Comparison of ENCODE assay signal across 21 mouse cellular contexts in genomic region chr5:21934811-21935396, GRCm38 (mm10).
DNase-seq lines count a peak whose midpoint lies in the region; ATAC-seq and TF ChIP-seq lines count a peak whose summit lies in the region.
"Had no signal": no experiment of that assay in that cellular context is flagged by ENCODE, and none has a peak within 500 bp of the region (broad histone marks: within the 10 kb centered on the region; RNA-seq: fewer than 3 reads in every experiment).

No protein-coding gene starts in this region.

- ATAC-seq in forebrain, postnatal 0 days = peak; percentile 12; the same call in 1 of the 2 replicates
- ATAC-seq in forebrain, embryonic 11.5 days (replicated peaks; ENCODE audit: low FRiP score) = no peak
- peak; percentile 82 for ATAC-seq in midbrain, embryonic 15.5 days (replicated peaks)
- ATAC-seq in midbrain, postnatal 0 days (ENCODE audit: low FRiP score) = no peak
- peak; percentile 61 for ATAC-seq in neural tube, embryonic 14.5 days (ENCODE audit: low read depth)
- ATAC-seq: intestine, postnatal 0 days; liver, postnatal 0 days; lung, postnatal 0 days had no signal

- H3K4me2 ChIP-seq in forebrain, postnatal 0 days (ENCODE audit: low read depth) = no peak overlapping the region
- H3K4me2 ChIP-seq in forebrain, embryonic 11.5 days (ENCODE audit: low read depth, low read length, severe bottlenecking) = no peak overlapping the region
- no peak overlapping the region for H3K4me2 ChIP-seq in midbrain, embryonic 15.5 days
- H3K4me2 ChIP-seq in midbrain, postnatal 0 days (ENCODE audit: low read depth, low read length, poor library complexity, severe bottlenecking) = no peak overlapping the region
- H3K4me2 ChIP-seq in neural tube, embryonic 14.5 days (ENCODE audit: low read depth, low read length) = no peak overlapping the region
- H3K4me2 ChIP-seq: heart, embryonic 12.5 days; limb, embryonic 12.5 days; liver, embryonic 11.5 days; midbrain, embryonic 12.5 days had no signal

- H3K4me3 ChIP-seq in forebrain, postnatal 0 days (ENCODE audit: low read depth, low read length) = no peak overlapping the region
- no peak overlapping the region for H3K4me3 ChIP-seq in forebrain, embryonic 11.5 days (ENCODE audit: low read depth, low read length)
- H3K4me3 ChIP-seq in midbrain, embryonic 15.5 days = no peak overlapping the region
- no peak overlapping the region for H3K4me3 ChIP-seq in midbrain, postnatal 0 days (ENCODE audit: low read depth, low read length)
- no peak overlapping the region for H3K4me3 ChIP-seq in neural tube, embryonic 14.5 days (ENCODE audit: low read depth, low read length)
- H3K4me3 ChIP-seq: heart, embryonic 12.5 days; layer of hippocampus, adult 2 months; limb, embryonic 12.5 days; midbrain, embryonic 12.5 days had no signal

- H3K4me1 ChIP-seq in forebrain, postnatal 0 days (ENCODE audit: insufficient read depth) = no peaks in the 10 kb centered on the region
- H3K4me1 ChIP-seq in forebrain, embryonic 11.5 days (replicated peaks; ENCODE audit: control insufficient read depth, insufficient read depth, low read length) = no peaks in the 10 kb centered on the region
- peaks cover 6% of the 10 kb centered on the region; the same call in 1 of the 2 replicates for H3K4me1 ChIP-seq in midbrain, embryonic 15.5 days
- no peaks in the 10 kb centered on the region for H3K4me1 ChIP-seq in midbrain, postnatal 0 days (ENCODE audit: insufficient read depth, low read length)
- peaks cover 16% of the 10 kb centered on the region; the same call in 1 of the 2 replicates for H3K4me1 ChIP-seq in neural tube, embryonic 14.5 days (ENCODE audit: control insufficient read depth, insufficient read depth, low read length)
- H3K4me1 ChIP-seq: heart, embryonic 12.5 days had no signal

- H3K9me3 ChIP-seq in forebrain, postnatal 0 days (ENCODE audit: low read length) = no peaks in the 10 kb centered on the region
- no peaks in the 10 kb centered on the region for H3K9me3 ChIP-seq in forebrain, embryonic 11.5 days (ENCODE audit: control insufficient read depth, low read length)
- H3K9me3 ChIP-seq in midbrain, embryonic 15.5 days = no peaks in the 10 kb centered on the region
- H3K9me3 ChIP-seq in midbrain, postnatal 0 days (ENCODE audit: low read length) = no peaks in the 10 kb centered on the region
- H3K9me3 ChIP-seq in neural tube, embryonic 14.5 days (ENCODE audit: control insufficient read depth, low read length) = no peaks in the 10 kb centered on the region
- H3K9me3 ChIP-seq: heart, embryonic 12.5 days; limb, embryonic 12.5 days; midbrain, embryonic 12.5 days had no signal

- WGBS in forebrain, postnatal 0 days = 51% methylated on average over 13 of the region's 13 CpGs
- 71% methylated on average over 13 of the region's 13 CpGs for WGBS in forebrain, embryonic 11.5 days
- WGBS in midbrain, embryonic 15.5 days = 61% methylated on average over 13 of the region's 13 CpGs
- 64% methylated on average over 13 of the region's 13 CpGs for WGBS in midbrain, postnatal 0 days
- 34% methylated on average over 13 of the region's 13 CpGs for WGBS in neural tube, embryonic 14.5 days

- TF ChIP-seq CTCF in forebrain, postnatal 0 days (IDR thresholded peaks at IDR 0.05; ENCODE audit: low read depth) = no peak
- TF ChIP-seq CTCF in midbrain, postnatal 0 days (IDR thresholded peaks at IDR 0.05) = no peak; the same call in 1 of the 2 replicates

- H3K27ac ChIP-seq in forebrain, postnatal 0 days (ENCODE audit: low read depth, low read length) = no peak overlapping the region
- H3K27ac ChIP-seq in forebrain, embryonic 11.5 days (ENCODE audit: low read depth, low read length) = no peak overlapping the region
- H3K27ac ChIP-seq in midbrain, embryonic 15.5 days = no peak overlapping the region
- no peak overlapping the region for H3K27ac ChIP-seq in midbrain, postnatal 0 days (ENCODE audit: low read depth, low read length)
- H3K27ac ChIP-seq in neural tube, embryonic 14.5 days (ENCODE audit: low read depth, low read length) = no peak overlapping the region
- H3K27ac ChIP-seq: layer of hippocampus, adult 2 months; limb, embryonic 12.5 days; midbrain, embryonic 12.5 days had no signal

- H3K27me3 ChIP-seq in forebrain, postnatal 0 days (ENCODE audit: insufficient read depth, low read length) = 0 out of 2 replicates have a peak, but pooled peaks cover 3% of the 10 kb centered on the region
- H3K27me3 ChIP-seq in forebrain, embryonic 11.5 days (ENCODE audit: control insufficient read depth, insufficient read depth, low read length) = no peaks in the 10 kb centered on the region
- H3K27me3 ChIP-seq in midbrain, embryonic 15.5 days (replicated peaks) = no peaks in the 10 kb centered on the region
- no peaks in the 10 kb centered on the region for H3K27me3 ChIP-seq in midbrain, postnatal 0 days (ENCODE audit: insufficient read depth, low read length)
- H3K27me3 ChIP-seq in neural tube, embryonic 14.5 days (ENCODE audit: control insufficient read depth, insufficient read depth, low read length) = no peaks in the 10 kb centered on the region
- H3K27me3 ChIP-seq: heart, embryonic 12.5 days; limb, embryonic 12.5 days; midbrain, embryonic 12.5 days had no signal

- no peaks in the 10 kb centered on the region for H3K36me3 ChIP-seq in forebrain, postnatal 0 days (ENCODE audit: insufficient read depth)
- H3K36me3 ChIP-seq in forebrain, embryonic 11.5 days (ENCODE audit: control insufficient read depth, insufficient read depth, low read length) = no peaks in the 10 kb centered on the region
- H3K36me3 ChIP-seq in midbrain, embryonic 15.5 days (replicated peaks) = no peaks in the 10 kb centered on the region
- no peaks in the 10 kb centered on the region for H3K36me3 ChIP-seq in midbrain, postnatal 0 days (ENCODE audit: insufficient read depth, low read length)
- H3K36me3 ChIP-seq in neural tube, embryonic 14.5 days (ENCODE audit: control insufficient read depth, insufficient read depth, low read length) = no peaks in the 10 kb centered on the region
- H3K36me3 ChIP-seq: heart, embryonic 12.5 days; limb, embryonic 12.5 days; midbrain, embryonic 12.5 days had no signal

- H3K9ac ChIP-seq in forebrain, postnatal 0 days = no peak overlapping the region
- H3K9ac ChIP-seq in forebrain, embryonic 11.5 days (ENCODE audit: low read length) = no peak overlapping the region
- no peak overlapping the region for H3K9ac ChIP-seq in midbrain, embryonic 15.5 days
- H3K9ac ChIP-seq in midbrain, postnatal 0 days (replicated peaks; ENCODE audit: low read length, poor library complexity, severe bottlenecking) = no peak overlapping the region
- no peak overlapping the region for H3K9ac ChIP-seq in neural tube, embryonic 14.5 days (replicated peaks; ENCODE audit: low read depth, low read length)
- H3K9ac ChIP-seq: heart, embryonic 12.5 days; limb, embryonic 12.5 days; liver, postnatal 0 days; midbrain, embryonic 12.5 days had no signal

- DNase-seq in cerebellum, postnatal 10 days = peak; percentile 46 to 51
- no peak for DNase-seq in cerebellum, adult 8-10 months
- no peak for DNase-seq in forebrain, postnatal 0 days
- no peak for DNase-seq in forebrain, embryonic 11.5 days (ENCODE audit: low spot score)
- DNase-seq in midbrain, postnatal 0 days (ENCODE audit: low spot score) = no peak
- no peak for DNase-seq in gastrocnemius, postnatal 4 days (ENCODE audit: low spot score in 2 of 2)
- DNase-seq: adrenal gland, postnatal 10 days; heart, postnatal 10 days; kidney, postnatal 25 days; layer of hippocampus, postnatal 36 days; liver, postnatal 0 days; thymus, postnatal 14 days had no signal

Comparison
In these comparisons a context has a peak if more than half of its experiments do, and no peak if none do; other contexts are left out.
1. DNase-seq: peak in cerebellum, postnatal 10 days (2 of 2); none in cerebellum, adult 8-10 months (single experiment), forebrain, postnatal 0 days (single experiment), forebrain, embryonic 11.5 days (single experiment), midbrain, postnatal 0 days (single experiment) and gastrocnemius, postnatal 4 days (0 of 2).
2. ATAC-seq: peak in forebrain, postnatal 0 days (single experiment), midbrain, embryonic 15.5 days (single experiment) and neural tube, embryonic 14.5 days (single experiment); none in forebrain, embryonic 11.5 days (single experiment) and midbrain, postnatal 0 days (single experiment).